Mouse (Mus musculus): ENCODE results near the gene Olfr330. TPM values are rescaled to one million over a fixed set of nuclear protein-coding genes. Genes with fewer than 3 reads are reported as not detected.

Gene Olfr330
- polyA plus RNA-seq, 1 experiment: not detected

GRCm38 (mm10) chr11:58499290-58499689 lies 35.3 kb downstream of the Olfr330 start:
- no peak overlapping the region for H3K4me3 ChIP-seq (ENCODE audit: insufficient read depth, low read depth, low read length)
- TF ChIP-seq CTCF (IDR thresholded peaks at IDR 0.05; ENCODE audit: insufficient read depth, low read depth, low read length) (no peak), POLR2A (IDR thresholded peaks at IDR 0.05; ENCODE audit: insufficient read depth, low read depth, low read length) (no peak)
- no peaks in the 10 kb centered on the region for H3K4me1 ChIP-seq (ENCODE audit: control insufficient read depth, insufficient read depth, low read length)
- WGBS: 35% methylated on average over 3 of the region's 3 CpGs
- no peak overlapping the region for H3K27ac ChIP-seq (ENCODE audit: insufficient read depth, low read depth, low read length)

- H3K4me3 ChIP-seq (ENCODE audit: insufficient read depth, low read depth, low read length): no peak overlapping the region
- 77% methylated on average over 9 of the region's 9 CpGs for WGBS
- H3K27ac ChIP-seq (ENCODE audit: insufficient read depth, low read depth, low read length): no peak overlapping the region
- TF ChIP-seq CTCF (IDR thresholded peaks at IDR 0.05; ENCODE audit: insufficient read depth, low read depth, low read length) (no peak), POLR2A (IDR thresholded peaks at IDR 0.05; ENCODE audit: insufficient read depth, low read depth, low read length) (no peak)
- no peaks in the 10 kb centered on the region for H3K4me1 ChIP-seq (ENCODE audit: control insufficient read depth, insufficient read depth, low read length)
Measured at GRCm38 (mm10) chr11:58498761-58499160, 35.9 kb downstream of the Olfr330 start.

- WGBS: 70% methylated on average over 2 of the region's 2 CpGs
- H3K4me3 ChIP-seq (ENCODE audit: insufficient read depth, low read depth, low read length): no peak within 1 kb of the TSS
- no peak within 1 kb of the TSS for H3K27ac ChIP-seq (ENCODE audit: insufficient read depth, low read depth, low read length)
- H3K4me1 ChIP-seq (ENCODE audit: control insufficient read depth, insufficient read depth, low read length): no peaks in the 10 kb centered on the region
- TF ChIP-seq POLR2A (IDR thresholded peaks at IDR 0.05; ENCODE audit: insufficient read depth, low read depth, low read length) (no peak), CTCF (IDR thresholded peaks at IDR 0.05; ENCODE audit: insufficient read depth, low read depth, low read length) (no peak)
Measured at GRCm38 (mm10) chr11:58492455-58492854, 42.2 kb downstream of the Olfr330 start, which contains the start of gene Olfr332. TSS of gene Olfr332 (minus strand) at chr11:58492555.

Other genes starting within 250 kb of the Olfr330 start
- gene Zfp692, start 227.8 kb downstream of the Olfr330 start, polyA plus RNA-seq (2012; ENCODE audit: insufficient read depth, insufficient read length, low replicate concordance, missing spikeins): not detected in 2 replicates
- not detected in 2 replicates for gene Zfp672, start 204.5 kb downstream of the Olfr330 start, polyA plus RNA-seq (2012; ENCODE audit: insufficient read depth, insufficient read length, low replicate concordance, missing spikeins)
- not detected in 2 replicates for gene Sh3bp5l, start 204.1 kb downstream of the Olfr330 start, polyA plus RNA-seq (2012; ENCODE audit: insufficient read depth, insufficient read length, low replicate concordance, missing spikeins)
- gene Lypd8, start 155.8 kb downstream of the Olfr330 start, polyA plus RNA-seq (2012; ENCODE audit: insufficient read depth, insufficient read length, low replicate concordance, missing spikeins): not detected in 2 replicates
- not detected in 2 replicates for gene 1810065E05Rik, start 113.7 kb downstream of the Olfr330 start, polyA plus RNA-seq (2012; ENCODE audit: insufficient read depth, insufficient read length, low replicate concordance, missing spikeins)
- gene Gm12253, start 102.3 kb downstream of the Olfr330 start, polyA plus RNA-seq (2012; ENCODE audit: insufficient read depth, insufficient read length, low replicate concordance, missing spikeins): not detected in 2 replicates
- gene Lypd9, start 81.9 kb downstream of the Olfr330 start, polyA plus RNA-seq (2012; ENCODE audit: insufficient read depth, insufficient read length, low replicate concordance, missing spikeins): not detected in 2 replicates
- gene Olfr30, start 72.6 kb downstream of the Olfr330 start, polyA plus RNA-seq (2012; ENCODE audit: insufficient read depth, insufficient read length, low replicate concordance, missing spikeins): not detected in 2 replicates
- gene Olfr332, start 42.3 kb downstream of the Olfr330 start, polyA plus RNA-seq (2012; ENCODE audit: insufficient read depth, insufficient read length, low replicate concordance, missing spikeins): not detected in 2 replicates
- not detected in 2 replicates for gene Olfr331, start 32.3 kb downstream of the Olfr330 start, polyA plus RNA-seq (2012; ENCODE audit: insufficient read depth, insufficient read length, low replicate concordance, missing spikeins)
- gene Olfr329-ps, start 11.6 kb upstream of the Olfr330 start, polyA plus RNA-seq (2012; ENCODE audit: insufficient read depth, insufficient read length, low replicate concordance, missing spikeins): not detected in 2 replicates
- gene Olfr328, start 20.8 kb upstream of the Olfr330 start, polyA plus RNA-seq (2012; ENCODE audit: insufficient read depth, insufficient read length, low replicate concordance, missing spikeins): not detected in 2 replicates
- gene Olfr224, start 35.7 kb upstream of the Olfr330 start, polyA plus RNA-seq (2012; ENCODE audit: insufficient read depth, insufficient read length, low replicate concordance, missing spikeins): not detected in 2 replicates
- not detected in 2 replicates for gene Olfr325, start 42.9 kb upstream of the Olfr330 start, polyA plus RNA-seq (2012; ENCODE audit: insufficient read depth, insufficient read length, low replicate concordance, missing spikeins)
- not detected in 2 replicates for gene Olfr324, start 60.3 kb upstream of the Olfr330 start, polyA plus RNA-seq (2012; ENCODE audit: insufficient read depth, insufficient read length, low replicate concordance, missing spikeins)
- not detected in 2 replicates for gene 2210407C18Rik, start 81.2 kb upstream of the Olfr330 start, polyA plus RNA-seq (2012; ENCODE audit: insufficient read depth, insufficient read length, low replicate concordance, missing spikeins)
- gene Olfr323, start 95.7 kb upstream of the Olfr330 start, polyA plus RNA-seq (2012; ENCODE audit: insufficient read depth, insufficient read length, low replicate concordance, missing spikeins): not detected in 2 replicates
- gene Trim58, start 105.6 kb upstream of the Olfr330 start, polyA plus RNA-seq (2012; ENCODE audit: insufficient read depth, insufficient read length, low replicate concordance, missing spikeins): not detected in 2 replicates
- not detected in 2 replicates for gene Olfr322, start 123.9 kb upstream of the Olfr330 start, polyA plus RNA-seq (2012; ENCODE audit: insufficient read depth, insufficient read length, low replicate concordance, missing spikeins)
- gene Olfr320, start 146.3 kb upstream of the Olfr330 start, polyA plus RNA-seq (2012; ENCODE audit: insufficient read depth, insufficient read length, low replicate concordance, missing spikeins): not detected in 2 replicates
- gene Olfr319, start 164.3 kb upstream of the Olfr330 start, polyA plus RNA-seq (2012; ENCODE audit: insufficient read depth, insufficient read length, low replicate concordance, missing spikeins): not detected in 2 replicates
- not detected in 2 replicates for gene Olfr318, start 189.2 kb upstream of the Olfr330 start, polyA plus RNA-seq (2012; ENCODE audit: insufficient read depth, insufficient read length, low replicate concordance, missing spikeins)
- gene Olfr317, start 204.4 kb upstream of the Olfr330 start, polyA plus RNA-seq (2012; ENCODE audit: insufficient read depth, insufficient read length, low replicate concordance, missing spikeins): not detected in 2 replicates
- gene Olfr316, start 217.9 kb upstream of the Olfr330 start, polyA plus RNA-seq (2012; ENCODE audit: insufficient read depth, insufficient read length, low replicate concordance, missing spikeins): not detected in 2 replicates
- gene Olfr315, start 238.4 kb upstream of the Olfr330 start, polyA plus RNA-seq (2012; ENCODE audit: insufficient read depth, insufficient read length, low replicate concordance, missing spikeins): not detected in 2 replicates
- gene Olfr314, start 248.1 kb upstream of the Olfr330 start, polyA plus RNA-seq (2012; ENCODE audit: insufficient read depth, insufficient read length, low replicate concordance, missing spikeins): not detected in 2 replicates